Mouse (Mus musculus): Measurements from ENCODE around the gene Rrh. TPM values are rescaled to one million over a fixed set of nuclear protein-coding genes. Genes with fewer than 3 reads are reported as not detected.

The Rrh gene
- polyA plus RNA-seq (2015; fragmentation: Nextera tagmentation; extraction: Ambion mirVana), result not detected in 2 replicates

- Histone ChIP-seq H3K4me1 (replicated peaks) (no peaks in the 10 kb centered on the region), H3K9ac (no peak within 1 kb of the TSS), H3K36me3 (peaks cover 26% of the 10 kb centered on the region), H3K4me2 (no peak within 1 kb of the TSS), H3K27me3 (no peaks in the 10 kb centered on the region), H3K9me3 (replicated peaks) (no peaks in the 10 kb centered on the region), H3K27ac (no peak within 1 kb of the TSS), H3K4me3 (no peak within 1 kb of the TSS)
- 95% methylated on average over 11 of the region's 11 CpGs for WGBS
- no peak for ATAC-seq (replicated peaks; ENCODE audit: insufficient number of reproducible peaks, insufficient read depth, low FRiP score, low read depth)
Measured at GRCm38 (mm10) chr3:129822206-129822775, at the start of gene Rrh. TSS of gene Rrh (minus strand) at chr3:129822587.

- no peaks in the 10 kb centered on the region for H3K27me3 ChIP-seq
- H3K9me3 ChIP-seq (replicated peaks), result no peaks in the 10 kb centered on the region
- H3K36me3 ChIP-seq, result no peaks in the 10 kb centered on the region
- H3K27ac ChIP-seq, result no peak overlapping the region
- no peak overlapping the region for H3K4me2 ChIP-seq
- no peak for ATAC-seq (replicated peaks; ENCODE audit: insufficient number of reproducible peaks, insufficient read depth, low FRiP score, low read depth)
- no peak overlapping the region for H3K9ac ChIP-seq
- no peak overlapping the region for H3K4me3 ChIP-seq
- no peaks in the 10 kb centered on the region for H3K4me1 ChIP-seq (replicated peaks)
- WGBS, result 37% methylated on average over 14 of the region's 14 CpGs
Measured at GRCm38 (mm10) chr3:129863698-129864097, 41.3 kb upstream of the Rrh start.

GRCm38 (mm10) chr3:129862592-129862991 is 40.2 kb upstream of the Rrh start:
- 62% methylated on average over 2 of the region's 2 CpGs for WGBS
- no peak overlapping the region for H3K9ac ChIP-seq

DNA sequence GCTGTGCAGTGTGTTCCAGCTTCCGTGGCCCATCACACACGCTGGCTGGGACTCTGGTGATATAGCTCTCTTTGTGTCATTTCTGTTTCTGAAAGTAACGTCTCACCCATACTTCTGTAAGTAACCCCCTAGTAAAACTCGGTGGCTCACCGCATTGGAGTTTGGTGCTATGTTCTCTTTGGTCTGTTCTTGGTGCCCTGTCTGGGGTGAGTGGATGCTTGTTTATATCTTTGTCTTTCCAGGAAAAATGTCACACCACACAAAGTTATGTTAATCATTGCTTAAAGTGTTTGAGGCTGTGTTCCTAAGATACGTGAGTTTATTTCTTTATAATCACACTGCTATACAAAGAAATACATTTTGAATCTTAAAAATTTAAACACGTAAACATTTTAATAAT is 24.5 kb upstream of the Rrh start:
- no peaks in the 10 kb centered on the region for H3K4me1 ChIP-seq (replicated peaks)
- 76% methylated on average over 7 of the region's 7 CpGs for WGBS
- no peak for ATAC-seq (replicated peaks; ENCODE audit: insufficient number of reproducible peaks, insufficient read depth, low FRiP score, low read depth)

More at GRCm38 (mm10) chr3:129862592-129862991, 40.2 kb upstream of the Rrh start:
- Histone ChIP-seq H3K9me3 (replicated peaks) (no peaks in the 10 kb centered on the region), H3K4me3 (no peak overlapping the region), H3K36me3 (no peaks in the 10 kb centered on the region), H3K27ac (no peak overlapping the region), H3K27me3 (no peaks in the 10 kb centered on the region), H3K4me2 (no peak overlapping the region), H3K4me1 (replicated peaks) (no peaks in the 10 kb centered on the region)
- no peak for ATAC-seq (replicated peaks; ENCODE audit: insufficient number of reproducible peaks, insufficient read depth, low FRiP score, low read depth)

DNA sequence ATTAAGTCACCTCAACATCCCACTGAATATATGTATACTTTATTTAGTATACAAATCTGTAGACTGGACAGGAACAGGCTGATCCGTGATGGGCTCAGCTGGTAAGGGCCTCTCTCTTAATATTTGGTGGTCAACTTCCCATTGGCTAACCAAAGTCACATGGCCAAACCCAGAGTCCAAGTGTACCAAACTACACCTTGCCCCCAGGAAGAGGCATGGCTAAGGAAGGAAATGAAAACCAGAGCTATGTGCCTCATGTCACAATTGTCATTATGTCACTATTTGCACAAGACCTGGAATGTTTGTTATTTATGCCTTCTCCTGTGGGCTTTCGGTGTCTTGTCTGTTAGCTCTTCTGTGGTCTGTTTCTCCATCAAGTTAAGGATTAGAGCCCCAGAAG is 23.5 kb upstream of the Rrh start:
- no peak for ATAC-seq (replicated peaks; ENCODE audit: insufficient number of reproducible peaks, insufficient read depth, low FRiP score, low read depth)

More for the DNA sequence above, 24.5 kb upstream of the Rrh start:
- H3K27ac ChIP-seq, result no peak overlapping the region
- no peak overlapping the region for H3K9ac ChIP-seq
- H3K4me2 ChIP-seq, result no peak overlapping the region
- no peak overlapping the region for H3K4me3 ChIP-seq
- H3K9me3 ChIP-seq (replicated peaks), result no peaks in the 10 kb centered on the region
- 0 out of 2 replicates have a peak, but pooled peaks cover 2% of the 10 kb centered on the region for H3K27me3 ChIP-seq
- H3K36me3 ChIP-seq, result no peaks in the 10 kb centered on the region

GRCm38 (mm10) chr3:129838017-129838416 is 15.6 kb upstream of the Rrh start:
- H3K36me3 ChIP-seq, result no peaks in the 10 kb centered on the region
- H3K4me3 ChIP-seq, result no peak overlapping the region
- peaks cover 10% of the 10 kb centered on the region for H3K4me1 ChIP-seq (replicated peaks)
- no peaks in the 10 kb centered on the region for H3K9me3 ChIP-seq (replicated peaks)
- no peak for ATAC-seq (replicated peaks; ENCODE audit: insufficient number of reproducible peaks, insufficient read depth, low FRiP score, low read depth)
- H3K27me3 ChIP-seq, result no peaks in the 10 kb centered on the region; the same call in 1 of the 2 replicates
- H3K4me2 ChIP-seq, result no peak overlapping the region
- no peak overlapping the region for H3K9ac ChIP-seq
- WGBS, result 51% methylated on average over 7 of the region's 7 CpGs
- H3K27ac ChIP-seq, result no peak overlapping the region

More for the DNA sequence above, 23.5 kb upstream of the Rrh start:
- Histone ChIP-seq H3K9me3 (replicated peaks) (no peaks in the 10 kb centered on the region), H3K4me1 (replicated peaks) (no peaks in the 10 kb centered on the region), H3K4me2 (no peak overlapping the region), H3K27ac (no peak overlapping the region), H3K9ac (no peak overlapping the region), H3K4me3 (no peak overlapping the region), H3K36me3 (no peaks in the 10 kb centered on the region), H3K27me3 (0 out of 2 replicates have a peak, but pooled peaks cover 2% of the 10 kb centered on the region)
- WGBS, result 80% methylated on average over 2 of the region's 2 CpGs

DNA sequence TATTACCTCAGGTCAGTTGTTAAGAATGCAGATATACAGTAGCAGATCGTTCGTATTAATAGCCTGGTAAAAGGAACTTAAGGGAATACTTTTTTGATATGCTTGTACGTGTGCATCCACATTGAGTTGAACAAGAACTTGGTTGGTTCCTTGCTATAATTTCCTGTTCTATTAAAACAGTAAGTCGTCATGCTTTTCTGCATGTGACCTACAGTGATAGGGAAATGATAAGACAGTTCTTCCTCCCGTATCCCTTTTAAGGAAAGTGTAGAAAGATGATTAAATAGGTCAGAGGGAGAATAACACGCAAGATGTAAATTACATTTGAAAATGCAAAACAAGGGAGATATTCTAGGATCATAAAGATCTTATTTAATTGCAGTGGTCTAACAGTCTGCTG is 14.6 kb upstream of the Rrh start:
- H3K4me2 ChIP-seq, result no peak overlapping the region
- 63% methylated on average over 6 of the region's 6 CpGs for WGBS
- no peak overlapping the region for H3K9ac ChIP-seq
- H3K4me3 ChIP-seq, result no peak overlapping the region
- no peak overlapping the region for H3K27ac ChIP-seq
- ATAC-seq (replicated peaks; ENCODE audit: insufficient number of reproducible peaks, insufficient read depth, low FRiP score, low read depth), result no peak
- H3K27me3 ChIP-seq, result no peaks in the 10 kb centered on the region; the same call in 1 of the 2 replicates
- peaks cover 10% of the 10 kb centered on the region for H3K4me1 ChIP-seq (replicated peaks)
- H3K36me3 ChIP-seq, result no peaks in the 10 kb centered on the region
- no peaks in the 10 kb centered on the region for H3K9me3 ChIP-seq (replicated peaks)

DNA sequence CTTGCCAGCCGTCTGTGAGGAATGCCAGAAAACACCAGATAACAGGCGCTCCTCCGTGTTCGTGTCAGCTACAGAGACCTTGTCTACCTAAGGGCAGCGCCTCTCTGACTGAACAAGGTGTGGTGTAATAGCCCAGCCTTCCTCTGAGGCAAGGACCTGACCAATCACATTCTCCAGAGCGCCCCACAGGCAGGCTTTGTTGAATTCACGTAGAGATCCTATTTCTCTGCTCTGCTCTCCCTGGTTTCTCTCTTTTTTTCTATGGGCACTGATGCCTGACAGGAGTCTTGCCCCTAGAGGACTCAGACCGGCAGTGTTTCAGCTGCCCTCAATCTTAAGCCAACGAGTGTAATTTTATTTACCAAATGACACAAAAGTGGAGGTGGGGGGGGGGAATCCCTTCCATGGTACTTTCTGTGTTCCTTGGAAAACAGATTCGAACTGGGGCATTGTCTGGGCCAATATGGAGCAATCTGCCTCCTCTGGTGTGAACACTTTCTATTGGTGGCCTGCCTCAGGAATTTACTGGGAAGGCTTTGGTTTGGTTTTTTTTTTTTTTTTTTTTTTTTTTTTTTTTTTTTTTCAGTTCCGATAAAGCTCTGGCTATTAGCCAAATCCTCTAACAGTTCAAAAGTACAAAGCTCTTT is 13.8 kb upstream of the Rrh start:
- Histone ChIP-seq H3K36me3 (no peaks in the 10 kb centered on the region), H3K9me3 (replicated peaks) (no peaks in the 10 kb centered on the region), H3K9ac (peak overlapping the region; percentile 17; the same call in 1 of the 2 replicates), H3K27me3 (no peaks in the 10 kb centered on the region; the same call in 1 of the 2 replicates), H3K27ac (peak overlapping the region; percentile 66; the same call in 1 of the 2 replicates), H3K4me3 (peak overlapping the region; percentile 17), H3K4me2 (peak overlapping the region; percentile 51), H3K4me1 (replicated peaks) (peaks cover 10% of the 10 kb centered on the region)
- WGBS, result 18% methylated on average over 11 of the region's 11 CpGs
- no peak for ATAC-seq (replicated peaks; ENCODE audit: insufficient number of reproducible peaks, insufficient read depth, low FRiP score, low read depth)

- H3K27me3 ChIP-seq, result no peaks in the 10 kb centered on the region; the same call in 1 of the 2 replicates
- H3K27ac ChIP-seq, result peak within 1 kb of the TSS; percentile 66
- H3K4me1 ChIP-seq (replicated peaks), result peaks cover 10% of the 10 kb centered on the region
- ATAC-seq (replicated peaks; ENCODE audit: insufficient number of reproducible peaks, insufficient read depth, low FRiP score, low read depth), result peak; percentile 36; the same call in 1 of the 2 replicates
- peak within 1 kb of the TSS; percentile 17 for H3K4me3 ChIP-seq
- 44% methylated on average over 6 of the region's 6 CpGs for WGBS
- H3K4me2 ChIP-seq, result peak within 1 kb of the TSS; percentile 51
- no peaks in the 10 kb centered on the region for H3K36me3 ChIP-seq
- H3K9ac ChIP-seq, result peak within 1 kb of the TSS; percentile 17; the same call in 1 of the 2 replicates
- H3K9me3 ChIP-seq (replicated peaks), result no peaks in the 10 kb centered on the region
Measured at GRCm38 (mm10) chr3:129835388-129835934, 13.1 kb upstream of the Rrh start, which contains the start of gene Cfi. TSS of gene Cfi (plus strand) at chr3:129835884.

GRCm38 (mm10) chr3:129831035-129831568 is 8.7 kb upstream of the Rrh start, which contains the start of gene Gar1:
TSS of gene Gar1 (minus strand) at chr3:129831396.
- no peaks in the 10 kb centered on the region for H3K9me3 ChIP-seq (replicated peaks)
- peak within 1 kb of the TSS; percentile 87 for H3K27ac ChIP-seq
- peak within 1 kb of the TSS; percentile 75 for H3K4me2 ChIP-seq
- peak within 1 kb of the TSS; percentile 82 for H3K9ac ChIP-seq
- peak within 1 kb of the TSS; percentile 91 for H3K4me3 ChIP-seq
- ATAC-seq (replicated peaks; ENCODE audit: insufficient number of reproducible peaks, insufficient read depth, low FRiP score, low read depth), result peak; percentile 89
- H3K27me3 ChIP-seq, result no peaks in the 10 kb centered on the region; the same call in 1 of the 2 replicates
- peaks cover 3% of the 10 kb centered on the region for H3K36me3 ChIP-seq
- peaks cover 21% of the 10 kb centered on the region for H3K4me1 ChIP-seq (replicated peaks)
- under 1% methylated on average over 60 of the region's 60 CpGs for WGBS

DNA sequence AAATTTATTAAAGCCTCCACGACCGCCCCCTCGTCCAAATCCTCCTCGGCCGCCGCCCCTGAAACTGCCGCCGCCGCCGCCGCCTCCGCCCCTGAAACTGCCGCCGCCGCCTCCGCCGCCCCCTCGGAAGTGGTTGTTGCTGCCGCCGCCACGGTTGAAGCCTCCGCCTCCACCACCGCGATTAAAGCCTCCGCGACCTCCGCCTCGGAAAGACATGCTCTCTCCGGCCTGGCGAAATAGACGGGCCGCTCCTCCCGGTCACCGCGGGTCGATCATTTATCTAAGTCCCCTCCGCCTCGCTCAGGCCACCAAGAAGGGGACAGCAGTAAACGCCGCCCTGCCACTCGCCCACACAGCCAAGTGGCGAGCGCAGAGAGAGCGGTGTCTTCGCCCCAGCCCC is 8.2 kb upstream of the Rrh start:
- Histone ChIP-seq H3K9me3 (replicated peaks) (no peaks in the 10 kb centered on the region), H3K4me1 (replicated peaks) (peaks cover 16% of the 10 kb centered on the region), H3K36me3 (peaks cover 7% of the 10 kb centered on the region), H3K4me2 (peak overlapping the region; percentile 75), H3K9ac (peak overlapping the region; percentile 82), H3K4me3 (peak overlapping the region; percentile 91), H3K27me3 (no peaks in the 10 kb centered on the region; the same call in 1 of the 2 replicates), H3K27ac (peak overlapping the region; percentile 87)
- no peak; the same call in 1 of the 2 replicates for ATAC-seq (replicated peaks; ENCODE audit: insufficient number of reproducible peaks, insufficient read depth, low FRiP score, low read depth)
- WGBS, result under 1% methylated on average over 44 of the region's 45 CpGs

Data from heart, embryonic 15.5 days (tissue).